9 mouse cellular contexts compared by ENCODE assay signal in the genomic region with DNA sequence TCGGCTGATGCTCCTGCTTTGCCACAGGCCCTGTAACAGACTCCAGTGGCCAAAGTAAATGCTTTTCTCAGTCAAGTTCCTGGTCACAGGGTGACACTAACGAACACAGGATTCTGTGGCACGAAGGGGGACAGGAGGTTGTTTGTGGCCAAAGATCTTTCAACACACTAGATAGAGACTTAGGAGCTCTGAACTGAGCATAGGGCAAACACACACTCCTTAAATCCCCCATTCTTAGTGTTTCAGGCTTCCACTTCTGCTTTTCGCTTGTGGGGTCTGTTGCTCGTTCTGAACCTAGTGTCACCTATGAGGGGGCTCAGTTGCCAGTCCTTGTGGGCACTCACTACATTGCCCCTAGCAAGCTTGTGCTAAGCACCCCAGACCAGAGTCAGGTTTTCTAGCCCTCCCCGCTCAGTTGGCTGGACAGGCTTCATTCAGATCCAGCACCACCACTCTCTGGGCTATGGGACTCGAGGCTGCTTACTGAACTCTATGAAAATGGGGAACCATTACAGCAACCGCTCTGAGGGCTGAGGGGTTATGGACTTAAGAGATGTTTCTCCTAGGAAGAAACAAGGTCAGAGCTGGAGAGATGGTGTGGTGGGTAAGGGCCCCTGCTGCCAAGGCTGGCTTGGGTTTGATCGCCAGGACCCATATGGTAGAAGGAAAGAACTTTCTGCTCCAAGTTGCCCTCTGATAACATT. TPM values are rescaled to one million over a fixed set of nuclear protein-coding genes. Genes with fewer than 3 reads are reported as not detected.
A peak's percentile ranks its signal among the peaks of the same experiment; 100 is the strongest.
DNase-seq lines count a peak whose midpoint lies in the region; ATAC-seq and TF ChIP-seq lines count a peak whose summit lies in the region.
"Had no signal": no experiment of that assay in that cellular context is flagged by ENCODE, and none has a peak within 500 bp of the region (broad histone marks: within the 10 kb centered on the region; RNA-seq: fewer than 3 reads in every experiment).

No protein-coding gene starts in this region.

- in situ Hi-C loops in ES-E14 (cut with MboI; ENCODE audit: low sequenced_read_pairs in 2 of 2, unreplicated experiment in 2 of 2) = no loop called here

- no peak overlapping the region for H3K4me2 ChIP-seq in embryonic facial prominence, embryonic 15.5 days (replicated peaks)

- 81% methylated on average over 9 of the region's 9 CpGs for WGBS in embryonic facial prominence, embryonic 15.5 days

- no peaks in the 10 kb centered on the region for H3K27me3 ChIP-seq in embryonic facial prominence, embryonic 15.5 days
- H3K27me3 ChIP-seq in megakaryocyte, embryonic 14.5 days (replicated peaks) = no peaks in the 10 kb centered on the region
- H3K27me3 ChIP-seq: Patski had no signal

- no peaks in the 10 kb centered on the region for H3K9me3 ChIP-seq in ES-E14 (ENCODE audit: control insufficient read depth, insufficient read depth, low read depth, low read length)
- H3K9me3 ChIP-seq in embryonic facial prominence, embryonic 15.5 days (replicated peaks) = no peaks in the 10 kb centered on the region
- no peaks in the 10 kb centered on the region for H3K9me3 ChIP-seq in megakaryocyte, embryonic 14.5 days

- H3K9ac ChIP-seq in ES-E14 (ENCODE audit: insufficient read depth, low read depth, low read length, poor library complexity, severe bottlenecking) = peak overlapping the region; percentile 30; the same call in 1 of the 2 replicates
- H3K9ac ChIP-seq in embryonic facial prominence, embryonic 15.5 days = no peak overlapping the region

- H3K36me3 ChIP-seq in ES-E14 (ENCODE audit: control insufficient read depth, insufficient read depth, low read length, poor library complexity, severe bottlenecking) = peaks cover 21% of the 10 kb centered on the region; the same call in 1 of the 2 replicates
- no peaks in the 10 kb centered on the region for H3K36me3 ChIP-seq in embryonic facial prominence, embryonic 15.5 days
- H3K36me3 ChIP-seq in megakaryocyte, embryonic 14.5 days (replicated peaks; ENCODE audit: low read length) = peaks cover 37% of the 10 kb centered on the region

- ATAC-seq in embryonic facial prominence, embryonic 15.5 days (ENCODE audit: insufficient number of reproducible peaks, low FRiP score, low TSS enrichment, low read depth) = no peak
- ATAC-seq: Patski had no signal

- H3K27ac ChIP-seq in layer of hippocampus, adult 2 months = 0 out of 2 replicates have a peak overlapping the region, but pooled peaks have one; percentile 14
- peak overlapping the region; percentile 58; the same call in 1 of the 2 replicates for H3K27ac ChIP-seq in ES-E14 (ENCODE audit: insufficient read depth, low read depth, low read length, poor library complexity, severe bottlenecking)
- H3K27ac ChIP-seq in embryonic facial prominence, embryonic 15.5 days (replicated peaks) = peak overlapping the region; percentile 92

- no peak for TF ChIP-seq CTCF in layer of hippocampus, adult 2 months (conservative IDR thresholded peaks at IDR 0.05)

- peaks cover 14 to 50% of the 10 kb centered on the region in 2 experiments for H3K4me1 ChIP-seq in ES-E14 (ENCODE audit: control insufficient read depth in 2 of 2, insufficient read depth in 2 of 2, low read length in 2 of 2, poor library complexity in 1 of 2)
- H3K4me1 ChIP-seq in embryonic facial prominence, embryonic 15.5 days = peaks cover 61% of the 10 kb centered on the region
- H3K4me1 ChIP-seq in megakaryocyte, embryonic 14.5 days = peaks cover 99% of the 10 kb centered on the region

- no peak overlapping the region for H3K4me3 ChIP-seq in layer of hippocampus, adult 2 months
- H3K4me3 ChIP-seq in ES-E14 (ENCODE audit: insufficient read depth in 1 of 2, low read depth in 1 of 2, low read length in 2 of 2, poor library complexity in 1 of 2, severe bottlenecking in 1 of 2) = no peak overlapping the region
- no peak overlapping the region for H3K4me3 ChIP-seq in embryonic facial prominence, embryonic 15.5 days (replicated peaks)
- peak overlapping the region; percentile 89 for H3K4me3 ChIP-seq in megakaryocyte, embryonic 14.5 days (replicated peaks)

- DNase-seq in layer of hippocampus, adult 2 months (ENCODE audit: low spot score in 2 of 2) = no peak
- no peak for DNase-seq in layer of hippocampus, postnatal 14 days (ENCODE audit: low spot score in 2 of 2)
- DNase-seq in ES-E14 (ENCODE audit: low read depth, low spot score) = no peak
- no peak for DNase-seq in adrenal gland, adult 8-10 months
- no peak for DNase-seq in layer of hippocampus, postnatal 25 days (ENCODE audit: extremely low spot score in 1 of 2, low spot score in 1 of 2)
- DNase-seq in adrenal gland, postnatal 4 days (ENCODE audit: low spot score in 2 of 2) = no peak

TF ChIP-seq in ES-E14, 5 proteins besides CTCF, POLR2A, EP300 and RAD21:
- no peak for TF ChIP-seq MAFK (IDR thresholded peaks at IDR 0.05; ENCODE audit: insufficient read depth, low read depth, low read length)
- TF ChIP-seq ZC3H11A (IDR thresholded peaks at IDR 0.05; ENCODE audit: borderline replicate concordance, low read depth, low read length) = no peak
- no peak for TF ChIP-seq ZNF384 (IDR thresholded peaks at IDR 0.05; ENCODE audit: low read depth, low read length)
- no peak for TF ChIP-seq HCFC1 (IDR thresholded peaks at IDR 0.05; ENCODE audit: borderline replicate concordance, insufficient read depth, low read length)
- no peak for TF ChIP-seq CHD2 (IDR thresholded peaks at IDR 0.05; ENCODE audit: low read depth, low read length)

RNA-seq across cellular contexts. Expression of a gene that starts 16.6 kb away (rescaled TPM):
- 10 to 100 TPM; 36.5 to 36.7 TPM for total RNA-seq in layer of hippocampus, adult 2 months (2021)
- total RNA-seq in layer of hippocampus, postnatal 14 days (2021) = 10 to 100 TPM; 64.2 to 68.1 TPM
- total RNA-seq in ES-E14 (2012; rRNA removed) = 152 and 158 TPM in 2 replicates
- polyA plus RNA-seq in embryonic facial prominence, embryonic 15.5 days (2015; fragmentation: Nextera tagmentation; extraction: Ambion mirVana) = 60.2 and 62.4 TPM in 2 replicates
- polyA plus RNA-seq in megakaryocyte, embryonic 14.5 days (2012; ENCODE audit: insufficient read depth, low replicate concordance) = 367 and 525 TPM in 2 replicates
- 10 to 100 TPM; 30.9 to 55.9 (median 45.0) TPM for total RNA-seq in adrenal gland, adult 8-10 months (2022)
- total RNA-seq in layer of hippocampus, postnatal 25 days (2021) = 10 to 100 TPM; 45.5 to 47.3 TPM
- 10 to 100 TPM; 66.6 to 71.5 TPM for total RNA-seq in adrenal gland, postnatal 4 days (2021)

RNA-seq across cellular contexts. Expression of a gene that starts 39.7 kb away (rescaled TPM):
- total RNA-seq in layer of hippocampus, adult 2 months (2021) = 10 to 100 TPM; 49.6 to 50.4 TPM
- total RNA-seq in layer of hippocampus, postnatal 14 days (2021) = 10 to 100 TPM; 43.2 to 48.9 TPM
- 155 and 156 TPM in 2 replicates for total RNA-seq in ES-E14 (2012; rRNA removed)
- polyA plus RNA-seq in embryonic facial prominence, embryonic 15.5 days (2015; fragmentation: Nextera tagmentation; extraction: Ambion mirVana) = 92.0 and 92.5 TPM in 2 replicates
- polyA plus RNA-seq in megakaryocyte, embryonic 14.5 days (2012; ENCODE audit: insufficient read depth, low replicate concordance) = 15.5 and 56.2 TPM in 2 replicates
- 100 to 1,000 TPM; 145 to 176 (median 155) TPM for total RNA-seq in adrenal gland, adult 8-10 months (2022)
- total RNA-seq in layer of hippocampus, postnatal 25 days (2021) = 10 to 100 TPM; 50.9 to 56.8 TPM
- 100 to 1,000 TPM; 102 to 104 TPM for total RNA-seq in adrenal gland, postnatal 4 days (2021)

Comparison
In these comparisons a context has a peak if more than half of its experiments do, and no peak if none do; other contexts are left out.
1. H3K27ac ChIP-seq: peak in every context shown above with its lines; median percentile 92 in embryonic facial prominence, embryonic 15.5 days; 58 in ES-E14; 14 in layer of hippocampus, adult 2 months.